Mouse (Mus musculus): ENCODE results near the gene Psd. TPM values are rescaled to one million over a fixed set of nuclear protein-coding genes. Genes with fewer than 3 reads are reported as not detected.

Psd gene
- polyA plus RNA-seq, 1 experiment from 2014 or later = 5.1 TPM

GRCm38 (mm10) chr19:46331936-46332335 is 5.0 kb upstream of the Psd start:
- Histone ChIP-seq H3K9me3 (replicated peaks; ENCODE audit: control insufficient read depth, low read length) (no peaks in the 10 kb centered on the region), H3K9ac (ENCODE audit: low read length) (no peak overlapping the region), H3K36me3 (ENCODE audit: control insufficient read depth, insufficient read depth) (peaks cover 12% of the 10 kb centered on the region; the same call in 1 of the 2 replicates), H3K27ac (ENCODE audit: low read length) (no peak overlapping the region), H3K4me3 (ENCODE audit: low read length) (no peak overlapping the region), H3K4me1 (ENCODE audit: control insufficient read depth, insufficient read depth, low read length) (peaks cover 13% of the 10 kb centered on the region), H3K4me2 (ENCODE audit: low read depth, low read length) (no peak overlapping the region), H3K27me3 (ENCODE audit: control insufficient read depth, insufficient read depth, low read length) (peaks cover 5% of the 10 kb centered on the region)
- WGBS = 79% methylated on average over 3 of the region's 3 CpGs
- no peak for ATAC-seq (replicated peaks; ENCODE audit: extremely low read depth, insufficient read depth, low FRiP score)

DNA sequence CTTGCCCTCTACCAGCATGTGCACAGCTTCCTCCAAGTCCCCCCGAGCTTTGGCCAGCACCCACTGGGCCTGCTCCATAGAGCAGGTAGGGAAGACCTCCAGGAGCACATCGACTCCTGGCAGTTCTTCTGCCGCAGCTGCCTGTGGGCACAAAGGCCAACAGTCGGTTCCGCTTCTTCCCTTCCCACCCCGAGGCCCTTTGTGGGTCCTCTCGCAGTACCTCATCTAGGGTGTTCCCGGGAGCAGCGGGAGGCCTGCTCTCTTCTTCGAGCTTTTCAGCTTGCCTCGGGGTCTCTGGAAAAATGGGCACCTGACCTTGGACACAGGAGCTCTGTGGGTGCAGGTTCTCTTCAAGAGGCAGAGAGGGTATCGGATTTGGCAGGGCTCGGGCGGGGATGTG is 4.4 kb upstream of the Psd start:
- no peak overlapping the region for H3K27ac ChIP-seq (ENCODE audit: low read length)
- peaks cover 11% of the 10 kb centered on the region for H3K27me3 ChIP-seq (ENCODE audit: control insufficient read depth, insufficient read depth, low read length)
- no peak for ATAC-seq (replicated peaks; ENCODE audit: extremely low read depth, insufficient read depth, low FRiP score)
- H3K4me1 ChIP-seq (ENCODE audit: control insufficient read depth, insufficient read depth, low read length) = peaks cover 15% of the 10 kb centered on the region
- H3K9ac ChIP-seq (ENCODE audit: low read length) = no peak overlapping the region
- H3K4me2 ChIP-seq (ENCODE audit: low read depth, low read length) = no peak overlapping the region
- 91% methylated on average over 14 of the region's 14 CpGs for WGBS
- H3K4me3 ChIP-seq (ENCODE audit: low read length) = no peak overlapping the region
- peaks cover 12% of the 10 kb centered on the region; the same call in 1 of the 2 replicates for H3K36me3 ChIP-seq (ENCODE audit: control insufficient read depth, insufficient read depth)
- no peaks in the 10 kb centered on the region for H3K9me3 ChIP-seq (replicated peaks; ENCODE audit: control insufficient read depth, low read length)

- H3K4me1 ChIP-seq (ENCODE audit: control insufficient read depth, insufficient read depth, low read length) = peaks cover 15% of the 10 kb centered on the region
- peaks cover 12% of the 10 kb centered on the region; the same call in 1 of the 2 replicates for H3K36me3 ChIP-seq (ENCODE audit: control insufficient read depth, insufficient read depth)
- no peak overlapping the region for H3K27ac ChIP-seq (ENCODE audit: low read length)
- no peak overlapping the region for H3K4me2 ChIP-seq (ENCODE audit: low read depth, low read length)
- H3K9ac ChIP-seq (ENCODE audit: low read length) = no peak overlapping the region
- 91% methylated on average over 12 of the region's 12 CpGs for WGBS
- no peak overlapping the region for H3K4me3 ChIP-seq (ENCODE audit: low read length)
- ATAC-seq (replicated peaks; ENCODE audit: extremely low read depth, insufficient read depth, low FRiP score) = no peak
- no peaks in the 10 kb centered on the region for H3K9me3 ChIP-seq (replicated peaks; ENCODE audit: control insufficient read depth, low read length)
- H3K27me3 ChIP-seq (ENCODE audit: control insufficient read depth, insufficient read depth, low read length) = peaks cover 17% of the 10 kb centered on the region
These were observed 3.7 kb upstream of the Psd start for GRCm38 (mm10) chr19:46330696-46331095.

GRCm38 (mm10) chr19:46329951-46330350 is 3.0 kb upstream of the Psd start:
- Histone ChIP-seq H3K27ac (ENCODE audit: low read length) (no peak overlapping the region), H3K4me3 (ENCODE audit: low read length) (no peak overlapping the region), H3K9ac (ENCODE audit: low read length) (no peak overlapping the region), H3K4me1 (ENCODE audit: control insufficient read depth, insufficient read depth, low read length) (peaks cover 15% of the 10 kb centered on the region), H3K27me3 (ENCODE audit: control insufficient read depth, insufficient read depth, low read length) (peaks cover 25% of the 10 kb centered on the region), H3K4me2 (ENCODE audit: low read depth, low read length) (peak overlapping the region; percentile 75; the same call in 1 of the 2 replicates), H3K9me3 (replicated peaks; ENCODE audit: control insufficient read depth, low read length) (no peaks in the 10 kb centered on the region), H3K36me3 (ENCODE audit: control insufficient read depth, insufficient read depth) (peaks cover 12% of the 10 kb centered on the region; the same call in 1 of the 2 replicates)
- ATAC-seq (replicated peaks; ENCODE audit: extremely low read depth, insufficient read depth, low FRiP score) = 0 out of 2 replicates have a peak, but pooled peaks have one; percentile 16
- WGBS = 6% methylated on average over 16 of the region's 16 CpGs

DNA sequence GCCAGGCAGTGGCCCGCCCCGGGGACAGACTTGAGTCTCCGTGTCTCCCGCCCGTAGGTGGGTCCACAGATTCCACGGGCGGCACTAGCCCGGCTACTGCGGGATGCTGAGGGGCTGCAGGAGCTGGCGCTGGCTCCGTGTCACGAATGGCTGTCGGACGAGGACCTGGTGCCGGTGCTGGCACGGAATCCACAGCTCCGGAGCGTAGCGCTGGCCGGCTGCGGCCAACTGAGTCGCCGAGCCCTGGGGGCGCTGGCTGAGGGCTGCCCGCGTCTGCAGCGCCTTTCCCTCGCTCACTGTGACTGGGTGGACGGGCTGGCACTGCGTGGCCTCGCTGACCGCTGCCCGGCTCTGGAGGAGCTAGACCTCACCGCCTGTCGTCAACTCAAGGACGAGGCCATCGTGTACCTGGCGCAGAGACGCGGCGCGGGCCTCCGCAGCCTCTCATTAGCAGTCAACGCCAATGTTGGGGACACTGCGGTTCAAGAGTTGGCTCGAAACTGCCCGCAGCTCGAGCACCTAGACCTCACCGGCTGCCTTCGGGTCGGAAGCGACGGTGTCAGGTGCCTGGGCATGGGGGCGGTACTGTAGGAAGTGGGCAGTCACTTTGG is 2.2 kb upstream of the Psd start:
- H3K9me3 ChIP-seq (replicated peaks; ENCODE audit: control insufficient read depth, low read length) = no peaks in the 10 kb centered on the region
- peak overlapping the region; percentile 83 for H3K9ac ChIP-seq (ENCODE audit: low read length)
- 2% methylated on average over 54 of the region's 54 CpGs for WGBS
- H3K4me3 ChIP-seq (ENCODE audit: low read length) = peak overlapping the region; percentile 78
- no peak overlapping the region for H3K27ac ChIP-seq (ENCODE audit: low read length)
- peak overlapping the region; percentile 75 for H3K4me2 ChIP-seq (ENCODE audit: low read depth, low read length)
- peaks cover 33% of the 10 kb centered on the region for H3K27me3 ChIP-seq (ENCODE audit: control insufficient read depth, insufficient read depth, low read length)
- peaks cover 12% of the 10 kb centered on the region; the same call in 1 of the 2 replicates for H3K36me3 ChIP-seq (ENCODE audit: control insufficient read depth, insufficient read depth)
- H3K4me1 ChIP-seq (ENCODE audit: control insufficient read depth, insufficient read depth, low read length) = peaks cover 15% of the 10 kb centered on the region
- ATAC-seq (replicated peaks; ENCODE audit: extremely low read depth, insufficient read depth, low FRiP score) = peak; percentile 4; the same call in 1 of the 2 replicates

DNA sequence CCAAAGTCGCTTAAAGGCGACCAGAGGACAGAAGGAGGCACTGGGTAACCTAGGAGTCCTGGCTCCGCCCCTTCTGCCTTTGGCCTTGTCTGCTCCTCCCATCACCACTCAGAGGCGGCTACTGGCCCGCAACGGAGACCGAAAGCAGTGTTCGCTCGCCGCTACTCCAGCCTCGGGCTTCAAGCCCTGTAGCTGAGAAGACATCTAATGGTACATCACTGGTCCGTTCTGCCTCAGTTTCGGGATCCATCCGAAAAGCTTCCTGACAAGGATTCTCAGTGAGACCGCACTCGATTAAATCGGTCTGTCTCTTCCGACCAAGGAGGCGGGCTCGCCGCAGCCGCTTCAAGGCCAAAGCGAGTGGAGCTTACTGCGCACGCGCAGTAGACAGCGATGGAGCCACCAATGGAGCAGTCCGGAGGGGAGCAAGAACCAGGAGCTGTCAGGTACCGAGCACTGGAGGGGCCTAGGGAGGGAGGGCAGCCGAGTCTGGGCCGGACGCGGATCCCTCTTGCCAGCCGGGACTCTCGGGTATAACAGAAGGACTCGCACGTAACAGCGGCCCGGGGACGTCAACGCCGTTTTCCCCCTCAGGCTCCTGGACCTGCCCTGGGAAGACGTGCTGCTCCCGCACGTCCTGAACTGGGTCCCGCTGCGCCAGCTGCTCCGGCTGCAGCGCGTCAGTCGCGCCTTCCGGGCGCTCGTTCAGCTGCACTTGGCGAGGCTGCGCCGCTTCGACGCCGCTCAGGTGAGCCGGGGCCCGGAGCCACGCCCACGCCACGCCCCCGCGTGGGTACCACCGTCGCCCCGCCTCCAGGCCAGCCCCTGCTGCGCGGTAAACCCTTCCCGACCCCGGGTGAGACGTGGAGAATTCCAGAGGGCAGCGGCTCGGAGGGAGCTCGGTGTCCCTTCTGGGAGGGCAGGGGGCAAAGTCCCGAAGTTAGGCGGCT is 1.4 kb upstream of the Psd start, which contains the start of gene Fbxl15:
TSS of gene Fbxl15 (plus strand) at position 104 of the 950 bp plus-strand sequence.
- Histone ChIP-seq H3K36me3 (ENCODE audit: control insufficient read depth, insufficient read depth) (peaks cover 12% of the 10 kb centered on the region; the same call in 1 of the 2 replicates), H3K4me2 (ENCODE audit: low read depth, low read length) (peak within 1 kb of the TSS; percentile 75), H3K27me3 (ENCODE audit: control insufficient read depth, insufficient read depth, low read length) (peaks cover 41% of the 10 kb centered on the region), H3K9me3 (replicated peaks; ENCODE audit: control insufficient read depth, low read length) (no peaks in the 10 kb centered on the region), H3K9ac (ENCODE audit: low read length) (peak within 1 kb of the TSS; percentile 83), H3K4me3 (ENCODE audit: low read length) (peak within 1 kb of the TSS; percentile 78), H3K27ac (ENCODE audit: low read length) (peak within 1 kb of the TSS; percentile 91), H3K4me1 (ENCODE audit: control insufficient read depth, insufficient read depth, low read length) (peaks cover 15% of the 10 kb centered on the region)
- whole genome bisulfite sequencing = under 1% methylated on average over 81 of the region's 81 CpGs
- ATAC-seq (replicated peaks; ENCODE audit: extremely low read depth, insufficient read depth, low FRiP score) = peak; percentile 88

- Histone ChIP-seq H3K9ac (ENCODE audit: low read length) (peak overlapping the region; percentile 83), H3K9me3 (replicated peaks; ENCODE audit: control insufficient read depth, low read length) (no peaks in the 10 kb centered on the region), H3K4me3 (ENCODE audit: low read length) (peak overlapping the region; percentile 78), H3K27me3 (ENCODE audit: control insufficient read depth, insufficient read depth, low read length) (peaks cover 48% of the 10 kb centered on the region), H3K4me2 (ENCODE audit: low read depth, low read length) (peak overlapping the region; percentile 75), H3K27ac (ENCODE audit: low read length) (no peak overlapping the region; the same call in 1 of the 2 replicates), H3K4me1 (ENCODE audit: control insufficient read depth, insufficient read depth, low read length) (peaks cover 15% of the 10 kb centered on the region), H3K36me3 (ENCODE audit: control insufficient read depth, insufficient read depth) (peaks cover 12% of the 10 kb centered on the region; the same call in 1 of the 2 replicates)
- ATAC-seq (replicated peaks; ENCODE audit: extremely low read depth, insufficient read depth, low FRiP score) = no peak
- 25% methylated on average over 14 of the region's 14 CpGs for WGBS
These were observed 642 bp upstream of the Psd start for GRCm38 (mm10) chr19:46327531-46328064.

DNA sequence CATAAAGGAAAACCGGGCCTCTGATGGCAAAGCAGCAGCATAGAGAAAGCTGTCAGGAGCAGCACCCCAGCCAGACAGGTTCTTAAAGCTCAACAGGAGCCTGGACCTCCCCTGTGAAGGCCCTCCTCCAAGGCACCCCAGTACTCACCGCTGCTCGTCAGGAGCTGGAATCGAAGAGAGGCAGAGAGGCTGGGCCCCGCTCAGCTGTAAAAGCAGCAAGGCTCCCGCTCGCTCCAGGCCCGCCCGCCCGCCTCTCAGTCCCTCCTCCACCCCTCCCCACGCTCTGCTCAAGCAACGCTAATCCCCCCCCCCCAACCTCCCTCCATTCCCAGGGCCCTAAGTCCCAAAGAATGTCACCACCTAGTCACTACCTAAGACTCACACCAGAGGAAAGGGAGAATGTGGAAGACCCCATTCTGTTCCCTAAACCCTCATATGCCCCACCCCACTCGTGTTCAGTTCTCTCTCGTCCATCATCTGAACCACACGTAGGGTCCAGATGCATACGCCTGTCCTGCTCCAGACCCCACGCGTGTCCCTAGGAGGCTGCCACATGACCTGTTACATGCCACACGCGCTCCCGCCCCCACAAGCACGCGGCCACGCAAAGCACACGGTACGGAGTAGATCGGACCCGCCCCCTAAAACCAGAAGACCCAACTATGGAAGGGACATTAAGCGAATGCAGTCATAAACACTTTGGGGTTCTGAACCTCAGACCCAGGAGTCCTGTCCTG is 769 bp downstream of the Psd start:
- no peak overlapping the region; the same call in 1 of the 2 replicates for H3K4me3 ChIP-seq (ENCODE audit: low read length)
- peaks cover 3% of the 10 kb centered on the region; the same call in 1 of the 2 replicates for H3K36me3 ChIP-seq (ENCODE audit: control insufficient read depth, insufficient read depth)
- H3K9me3 ChIP-seq (replicated peaks; ENCODE audit: control insufficient read depth, low read length) = no peaks in the 10 kb centered on the region
- H3K9ac ChIP-seq (ENCODE audit: low read length) = no peak overlapping the region
- peaks cover 15% of the 10 kb centered on the region for H3K4me1 ChIP-seq (ENCODE audit: control insufficient read depth, insufficient read depth, low read length)
- no peak for ATAC-seq (replicated peaks; ENCODE audit: extremely low read depth, insufficient read depth, low FRiP score)
- H3K27ac ChIP-seq (ENCODE audit: low read length) = no peak overlapping the region
- H3K4me2 ChIP-seq (ENCODE audit: low read depth, low read length) = no peak overlapping the region
- H3K27me3 ChIP-seq (ENCODE audit: control insufficient read depth, insufficient read depth, low read length) = peaks cover 57% of the 10 kb centered on the region
- 5% methylated on average over 28 of the region's 29 CpGs for WGBS
